Mouse (Mus musculus): ENCODE results near the gene Cox6a2. TPM values are rescaled to one million over a fixed set of nuclear protein-coding genes. Genes with fewer than 3 reads are reported as not detected.

Cox6a2 gene
- total RNA-seq (2021) = 1 to 10 TPM; 4.3 to 4.8 TPM
- long read RNA-seq, transcript Cox6a2-201 (3 exons, 680 nt) = major isoform, 5 of 6 reads
- long read RNA-seq, partial matches to known transcripts = 0 of 6 reads
- long read RNA-seq, other reads (novel, unspliced or antisense) = 1 of 6 reads

DNA sequence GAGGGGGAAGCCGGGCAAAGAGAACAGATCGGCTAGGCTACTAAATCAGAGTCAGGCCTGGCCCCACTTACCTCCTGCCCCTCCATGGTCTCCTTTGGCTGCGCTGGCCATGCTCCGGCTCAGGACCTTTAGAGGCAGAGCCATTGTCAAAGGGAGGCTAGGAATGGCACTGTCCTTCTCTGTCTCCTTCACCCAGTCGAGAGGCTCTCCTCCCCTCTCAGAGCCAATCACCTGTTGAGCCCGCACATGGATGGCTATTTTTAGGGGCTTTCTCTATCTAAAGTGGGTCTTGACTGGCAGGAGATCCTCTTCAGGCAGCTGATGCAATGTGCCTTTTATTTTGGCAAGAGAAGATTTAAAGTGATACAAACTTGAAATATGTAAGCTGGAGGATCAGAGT, at the start of gene Cox6a2:
Gene Cox6a2, minus strand, starts transcription at position 236 of the 400 bp plus-strand sequence.
- no peak for DNase-seq (ENCODE audit: low spot score in 2 of 2)

- DNase-seq (ENCODE audit: low spot score in 2 of 2) = no peak
Measured at GRCm38 (mm10) chr7:128255757-128256156, 49.6 kb upstream of the Cox6a2 start.

- no peak for DNase-seq (ENCODE audit: low spot score in 2 of 2)
Measured at GRCm38 (mm10) chr7:128254978-128255377, 48.8 kb upstream of the Cox6a2 start.

GRCm38 (mm10) chr7:128252609-128253008, 46.4 kb upstream of the Cox6a2 start:
- DNase-seq (ENCODE audit: low spot score in 2 of 2) = peak; percentile 68 to 72

- peak in 1 of 2 experiments; percentile 7 for DNase-seq (ENCODE audit: low spot score in 2 of 2)
Measured at GRCm38 (mm10) chr7:128251946-128252345, 45.8 kb upstream of the Cox6a2 start.

DNA sequence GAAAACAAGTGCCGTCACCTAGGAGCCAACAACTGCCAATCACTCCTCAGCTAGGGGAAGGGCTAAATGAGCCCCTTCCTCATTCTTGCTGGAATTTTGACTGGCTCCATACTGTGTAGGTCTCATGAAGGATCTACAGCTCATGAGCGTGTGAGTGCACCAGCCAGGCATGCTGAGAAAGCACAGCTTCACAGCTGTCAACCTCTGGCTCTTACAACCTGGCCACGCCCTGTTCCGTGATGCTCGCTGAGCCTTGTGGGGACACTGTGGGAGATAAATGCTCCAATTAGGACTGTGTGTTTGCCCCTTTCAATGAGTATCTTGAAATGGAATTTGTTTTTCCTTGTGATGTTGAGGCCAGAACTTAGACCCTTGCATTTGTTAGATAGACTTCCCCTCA, 43.8 kb upstream of the Cox6a2 start:
- DNase-seq (ENCODE audit: low spot score in 2 of 2) = no peak

GRCm38 (mm10) chr7:128248081-128249042, 42.2 kb upstream of the Cox6a2 start:
- DNase-seq (ENCODE audit: low spot score in 2 of 2) = no peak

GRCm38 (mm10) chr7:128247443-128247842, 41.3 kb upstream of the Cox6a2 start:
- peak; percentile 90 for DNase-seq (ENCODE audit: low spot score in 2 of 2)

GRCm38 (mm10) chr7:128246496-128247391, 40.6 kb upstream of the Cox6a2 start, which contains the start of gene Tgfb1i1:
TSS of gene Tgfb1i1 (plus strand) at chr7:128246812.
- peak; percentile 41 to 53 for DNase-seq (ENCODE audit: low spot score in 2 of 2)

DNA sequence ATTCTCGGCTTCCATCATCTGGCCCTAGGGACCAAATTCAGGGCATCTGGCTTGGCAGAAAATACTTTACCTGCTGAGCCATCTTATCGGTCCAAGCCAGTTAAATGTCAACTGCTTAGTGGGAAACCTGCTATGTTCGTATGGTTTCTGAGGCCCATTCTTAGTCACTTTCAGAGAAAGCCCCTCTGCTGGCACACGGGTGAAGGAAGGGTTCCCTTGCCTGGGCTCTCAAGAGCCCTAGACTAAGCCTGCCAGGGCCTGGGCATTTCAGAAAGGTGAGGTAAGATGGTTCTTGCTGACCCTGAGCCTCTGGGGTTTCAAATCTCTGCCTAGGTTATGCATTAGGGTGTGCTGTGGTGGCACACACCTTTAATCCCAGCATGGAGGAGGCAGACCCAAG, 39.4 kb upstream of the Cox6a2 start:
- DNase-seq (ENCODE audit: low spot score in 2 of 2) = no peak

- no peak for DNase-seq (ENCODE audit: low spot score in 2 of 2)
Measured at GRCm38 (mm10) chr7:128244410-128245025, 38.3 kb upstream of the Cox6a2 start.

GRCm38 (mm10) chr7:128243921-128244320, 37.7 kb upstream of the Cox6a2 start:
- DNase-seq (ENCODE audit: low spot score in 2 of 2) = no peak

GRCm38 (mm10) chr7:128242331-128242730, 36.1 kb upstream of the Cox6a2 start:
- DNase-seq (ENCODE audit: low spot score in 2 of 2) = no peak

GRCm38 (mm10) chr7:128240131-128240784, 34.1 kb upstream of the Cox6a2 start:
- DNase-seq (ENCODE audit: low spot score in 2 of 2) = peak; percentile 24 to 41

GRCm38 (mm10) chr7:128238991-128239390, 32.8 kb upstream of the Cox6a2 start:
- DNase-seq (ENCODE audit: low spot score in 2 of 2) = no peak

DNA sequence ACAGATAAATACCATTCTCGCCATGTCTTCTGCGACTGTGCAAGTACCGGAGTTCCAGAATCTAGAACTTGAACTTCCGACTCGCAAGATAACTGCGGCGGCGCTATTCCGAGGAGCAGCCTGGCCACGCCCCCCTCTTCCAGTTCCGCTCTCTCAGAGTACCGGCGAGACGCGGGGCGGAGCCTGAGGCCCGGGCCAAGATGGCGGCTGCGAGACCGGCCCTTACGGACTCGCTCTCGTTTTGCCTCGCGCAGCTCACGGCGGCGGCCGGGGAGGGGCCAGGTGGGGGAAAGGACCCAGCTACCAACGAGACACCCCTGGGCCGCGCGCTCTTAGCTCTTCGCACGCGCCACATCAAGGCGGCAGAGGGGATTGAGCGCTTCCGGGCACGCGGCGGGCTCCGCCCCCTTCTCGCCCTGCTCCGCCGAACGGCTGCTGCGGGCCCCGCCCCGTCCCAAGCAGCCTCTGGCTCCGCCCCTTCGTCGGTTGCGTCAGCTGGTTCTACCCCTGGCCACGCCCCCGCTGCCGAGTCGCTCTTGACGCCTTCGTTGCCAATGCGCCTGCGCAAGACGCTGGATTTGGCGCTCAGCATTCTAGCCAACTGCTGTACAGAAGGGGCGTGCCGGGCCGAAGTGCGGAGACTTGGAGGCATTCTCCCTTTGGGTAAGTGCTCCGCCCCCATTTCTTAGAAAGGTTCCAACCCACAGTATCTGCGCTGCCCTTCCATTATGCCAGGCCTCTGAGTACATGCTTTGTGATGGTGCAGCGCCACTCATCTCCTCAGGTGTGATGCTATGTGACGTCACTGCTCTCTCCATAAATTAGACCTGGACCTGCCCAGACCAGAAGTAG, 32.0 kb upstream of the Cox6a2 start, which contains the start of gene 9130023H24Rik:
Gene 9130023H24Rik, minus strand, starts transcription at position 105 of the 852 bp plus-strand sequence.
- peak; percentile 99 to 100 for DNase-seq (ENCODE audit: low spot score in 2 of 2)

- DNase-seq (ENCODE audit: low spot score in 2 of 2) = no peak
Measured at GRCm38 (mm10) chr7:128237593-128237926, 31.4 kb upstream of the Cox6a2 start.

- peak; percentile 87 to 91 for DNase-seq (ENCODE audit: low spot score in 2 of 2)
Measured at GRCm38 (mm10) chr7:128236856-128237592, 30.8 kb upstream of the Cox6a2 start, which contains the start of gene Armc5. TSS of gene Armc5 (plus strand) at chr7:128237342.

DNA sequence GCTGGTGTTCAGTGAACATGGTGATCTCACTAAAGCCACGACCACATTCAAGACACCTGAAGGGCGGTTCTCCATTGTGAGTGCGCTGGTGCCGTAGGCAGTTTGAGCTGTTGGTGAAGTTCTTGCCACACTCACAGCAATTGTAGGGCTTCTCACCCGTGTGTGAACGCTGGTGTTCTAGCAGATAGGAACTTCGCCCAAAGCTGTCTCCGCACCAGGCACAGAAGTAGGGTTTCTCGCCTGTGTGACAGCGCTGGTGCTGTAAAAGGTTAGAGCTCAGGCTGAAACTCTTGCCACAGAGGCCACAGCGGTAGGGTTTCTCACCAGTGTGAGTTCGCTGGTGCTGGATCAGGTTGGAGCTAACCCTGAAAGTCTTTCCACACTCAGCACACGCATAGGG, 30.2 kb upstream of the Cox6a2 start:
- DNase-seq (ENCODE audit: low spot score in 2 of 2) = no peak
